Mouse (Mus musculus): ENCODE results near the gene Dph7. TPM values are rescaled to one million over a fixed set of nuclear protein-coding genes. Genes with fewer than 3 reads are reported as not detected.
"Not testable (repeated sequence)": the region's sequence is repeated elsewhere in the genome, so short reads cannot be mapped to it uniquely, and the experiment has no call there.

The Dph7 gene
- polyA plus RNA-seq, 1 experiment from 2014 or later = 22.1 TPM

DNA sequence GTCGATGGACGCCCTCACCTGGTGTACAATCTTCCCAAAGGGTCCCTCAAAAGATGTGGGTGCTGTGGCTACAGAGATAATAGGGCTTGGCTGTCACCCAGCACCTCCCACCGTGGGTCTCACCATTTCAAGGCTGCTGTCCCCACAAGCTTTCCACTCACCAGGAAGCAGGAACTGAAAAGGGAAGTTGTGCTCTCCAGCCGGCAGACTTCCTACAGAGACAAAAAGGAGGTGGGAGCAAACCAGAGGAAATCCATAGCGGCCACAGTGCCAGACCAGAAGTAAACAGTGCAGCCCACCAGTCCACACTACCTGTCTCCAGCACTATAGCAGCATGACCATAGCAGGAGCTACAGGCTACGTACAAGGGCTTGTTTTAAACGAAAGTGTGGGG is 35.2 kb upstream of the Dph7 start:
- WGBS = 51% methylated on average over 7 of the region's 7 CpGs
- no peaks in the 10 kb centered on the region for H3K27me3 ChIP-seq (ENCODE audit: control insufficient read depth, insufficient read depth, low read length)
- peaks cover 8% of the 10 kb centered on the region for H3K4me1 ChIP-seq (ENCODE audit: control insufficient read depth, insufficient read depth, low read length)
- H3K9ac ChIP-seq (ENCODE audit: low read length) = 0 out of 2 replicates have a peak overlapping the region, but pooled peaks have one; percentile 8
- H3K4me3 ChIP-seq (replicated peaks; ENCODE audit: low read length) = no peak overlapping the region
- H3K4me2 ChIP-seq (ENCODE audit: low read depth, low read length) = no peak overlapping the region
- no peaks in the 10 kb centered on the region for H3K9me3 ChIP-seq (replicated peaks; ENCODE audit: control insufficient read depth, low read length)
- H3K27ac ChIP-seq (ENCODE audit: low read length) = peak overlapping the region; percentile 82
- no peaks in the 10 kb centered on the region for H3K36me3 ChIP-seq (ENCODE audit: control insufficient read depth, insufficient read depth, low read length)
- ATAC-seq (ENCODE audit: insufficient read depth, low FRiP score) = no peak

DNA sequence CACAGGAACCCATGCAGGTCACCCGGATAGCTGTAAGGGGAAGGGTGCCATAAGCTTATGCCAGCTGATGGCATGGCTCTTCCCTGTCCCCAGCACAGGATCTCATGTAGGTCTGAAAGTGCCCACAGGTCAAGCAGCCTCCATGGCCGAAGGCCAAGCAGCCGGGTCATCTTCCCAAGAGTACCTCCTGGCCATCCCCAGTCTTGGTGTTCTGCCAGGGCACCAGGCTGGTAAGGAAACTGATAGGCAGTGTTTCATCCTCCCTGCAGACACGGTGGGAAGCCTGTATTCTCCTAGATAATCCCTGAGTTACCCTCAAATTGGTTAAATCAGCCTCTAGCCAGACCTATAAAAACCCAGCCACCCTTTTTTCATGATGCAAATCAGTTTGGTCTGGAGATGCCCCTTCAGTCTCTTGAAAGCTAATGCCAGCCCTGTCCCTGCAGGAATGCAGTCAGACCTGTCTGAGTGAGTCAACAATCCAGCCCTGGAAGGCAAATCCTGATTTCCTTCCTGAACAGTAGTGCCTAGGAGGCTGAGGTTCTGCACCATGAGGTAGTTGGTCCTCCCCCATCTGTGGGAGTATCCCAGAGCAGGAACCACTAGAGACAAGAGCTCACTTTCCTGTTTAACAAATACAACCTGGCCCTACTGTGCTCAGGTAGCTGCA is 34.3 kb upstream of the Dph7 start:
- H3K4me2 ChIP-seq (ENCODE audit: low read depth, low read length) = peak overlapping the region; percentile 32
- H3K9ac ChIP-seq (ENCODE audit: low read length) = peak overlapping the region; percentile 11; the same call in 1 of the 2 replicates
- ATAC-seq (ENCODE audit: insufficient read depth, low FRiP score) = peak; percentile 91
- H3K4me3 ChIP-seq (replicated peaks; ENCODE audit: low read length) = no peak overlapping the region
- 49% methylated on average over 4 of the region's 4 CpGs for WGBS
- no peaks in the 10 kb centered on the region for H3K36me3 ChIP-seq (ENCODE audit: control insufficient read depth, insufficient read depth, low read length)
- peak overlapping the region; percentile 86 for H3K27ac ChIP-seq (ENCODE audit: low read length)
- H3K9me3 ChIP-seq (replicated peaks; ENCODE audit: control insufficient read depth, low read length) = no peaks in the 10 kb centered on the region
- no peaks in the 10 kb centered on the region for H3K27me3 ChIP-seq (ENCODE audit: control insufficient read depth, insufficient read depth, low read length)
- H3K4me1 ChIP-seq (ENCODE audit: control insufficient read depth, insufficient read depth, low read length) = peaks cover 8% of the 10 kb centered on the region

DNA sequence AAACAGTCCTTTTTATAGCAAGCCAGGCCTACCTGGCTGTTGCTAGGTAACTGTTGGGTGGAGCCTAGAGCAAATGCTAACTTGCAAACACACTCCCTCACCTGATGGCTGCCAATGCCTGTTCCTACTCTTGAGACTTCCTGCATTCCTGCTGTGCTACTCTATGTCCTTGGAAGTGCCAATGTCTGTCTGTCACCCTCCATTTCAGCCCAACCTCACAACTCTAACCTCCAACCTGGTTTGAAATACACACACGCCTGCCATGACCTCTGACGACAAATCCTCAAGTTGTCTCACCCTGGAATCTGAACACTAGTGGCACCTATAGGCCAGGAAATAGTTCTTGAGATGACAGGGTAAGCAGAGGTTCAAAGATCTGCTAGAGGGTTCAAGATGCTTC is 33.1 kb upstream of the Dph7 start:
- Histone ChIP-seq H3K27ac (ENCODE audit: low read length) (peak overlapping the region; percentile 86), H3K9ac (ENCODE audit: low read length) (no peak overlapping the region), H3K36me3 (ENCODE audit: control insufficient read depth, insufficient read depth, low read length) (no peaks in the 10 kb centered on the region), H3K4me1 (ENCODE audit: control insufficient read depth, insufficient read depth, low read length) (peaks cover 17% of the 10 kb centered on the region), H3K4me2 (ENCODE audit: low read depth, low read length) (peak overlapping the region; percentile 24; the same call in 1 of the 2 replicates), H3K4me3 (replicated peaks; ENCODE audit: low read length) (no peak overlapping the region), H3K27me3 (ENCODE audit: control insufficient read depth, insufficient read depth, low read length) (no peaks in the 10 kb centered on the region), H3K9me3 (replicated peaks; ENCODE audit: control insufficient read depth, low read length) (no peaks in the 10 kb centered on the region)
- 32% methylated on average over 2 of the region's 2 CpGs for WGBS
- ATAC-seq (ENCODE audit: insufficient read depth, low FRiP score) = peak; percentile 71; the same call in 1 of the 2 replicates

DNA sequence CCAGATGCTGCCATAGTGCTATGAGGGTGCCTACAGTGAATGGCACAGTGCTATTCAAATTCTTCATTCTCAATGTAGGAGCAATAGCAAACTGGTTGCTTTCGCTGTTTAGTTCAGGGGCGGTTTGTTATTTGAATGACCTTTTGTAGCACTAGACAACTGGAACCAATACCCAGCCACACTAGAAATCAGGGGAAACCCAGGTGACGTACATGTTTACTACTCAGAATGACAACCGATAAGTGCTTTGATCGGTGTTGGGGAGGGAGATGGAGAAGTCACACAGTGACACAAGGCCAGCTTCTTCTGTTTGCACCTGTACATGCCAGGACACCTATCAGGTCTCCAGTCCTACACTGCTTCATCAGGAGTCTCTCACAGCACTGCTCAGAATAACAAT is 32.6 kb upstream of the Dph7 start:
- Histone ChIP-seq H3K9me3 (replicated peaks; ENCODE audit: control insufficient read depth, low read length) (no peaks in the 10 kb centered on the region), H3K36me3 (ENCODE audit: control insufficient read depth, insufficient read depth, low read length) (no peaks in the 10 kb centered on the region), H3K27ac (ENCODE audit: low read length) (peak overlapping the region; percentile 86), H3K4me3 (replicated peaks; ENCODE audit: low read length) (no peak overlapping the region), H3K4me2 (ENCODE audit: low read depth, low read length) (no peak overlapping the region), H3K4me1 (ENCODE audit: control insufficient read depth, insufficient read depth, low read length) (peaks cover 20% of the 10 kb centered on the region), H3K27me3 (ENCODE audit: control insufficient read depth, insufficient read depth, low read length) (no peaks in the 10 kb centered on the region), H3K9ac (ENCODE audit: low read length) (peak overlapping the region; percentile 18; the same call in 1 of the 2 replicates)
- 83% methylated on average over 5 of the region's 5 CpGs for WGBS
- ATAC-seq (ENCODE audit: insufficient read depth, low FRiP score) = no peak

DNA sequence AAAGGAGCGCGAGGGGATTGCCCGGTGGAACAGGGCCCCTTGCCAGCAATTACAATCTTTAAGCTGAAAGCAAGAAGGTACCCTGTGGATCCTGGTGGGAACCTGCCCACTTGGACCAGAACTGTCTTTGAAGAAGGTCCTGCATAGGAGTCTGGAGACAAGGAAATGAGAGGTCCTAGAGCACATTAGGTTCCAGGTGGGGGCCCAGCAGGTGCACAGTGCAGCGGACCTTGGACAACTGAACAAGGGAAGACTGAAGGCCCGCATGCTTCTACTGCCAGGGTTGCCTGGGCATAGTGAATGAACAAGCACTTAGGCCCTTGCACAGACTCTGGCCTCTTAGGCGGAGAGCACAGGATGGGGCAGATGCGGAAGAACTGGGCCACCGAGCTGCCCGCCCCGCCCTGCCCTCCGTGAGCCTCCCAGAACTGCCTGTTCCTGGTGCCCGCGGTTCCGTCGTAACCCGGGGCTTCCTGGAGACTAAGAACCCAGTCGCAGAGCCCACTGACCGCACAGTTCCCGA is 27.7 kb upstream of the Dph7 start:
- H3K36me3 ChIP-seq (ENCODE audit: control insufficient read depth, insufficient read depth, low read length) = no peaks in the 10 kb centered on the region
- WGBS = 4% methylated on average over 19 of the region's 19 CpGs
- ATAC-seq (ENCODE audit: insufficient read depth, low FRiP score) = peak; percentile 66

DNA sequence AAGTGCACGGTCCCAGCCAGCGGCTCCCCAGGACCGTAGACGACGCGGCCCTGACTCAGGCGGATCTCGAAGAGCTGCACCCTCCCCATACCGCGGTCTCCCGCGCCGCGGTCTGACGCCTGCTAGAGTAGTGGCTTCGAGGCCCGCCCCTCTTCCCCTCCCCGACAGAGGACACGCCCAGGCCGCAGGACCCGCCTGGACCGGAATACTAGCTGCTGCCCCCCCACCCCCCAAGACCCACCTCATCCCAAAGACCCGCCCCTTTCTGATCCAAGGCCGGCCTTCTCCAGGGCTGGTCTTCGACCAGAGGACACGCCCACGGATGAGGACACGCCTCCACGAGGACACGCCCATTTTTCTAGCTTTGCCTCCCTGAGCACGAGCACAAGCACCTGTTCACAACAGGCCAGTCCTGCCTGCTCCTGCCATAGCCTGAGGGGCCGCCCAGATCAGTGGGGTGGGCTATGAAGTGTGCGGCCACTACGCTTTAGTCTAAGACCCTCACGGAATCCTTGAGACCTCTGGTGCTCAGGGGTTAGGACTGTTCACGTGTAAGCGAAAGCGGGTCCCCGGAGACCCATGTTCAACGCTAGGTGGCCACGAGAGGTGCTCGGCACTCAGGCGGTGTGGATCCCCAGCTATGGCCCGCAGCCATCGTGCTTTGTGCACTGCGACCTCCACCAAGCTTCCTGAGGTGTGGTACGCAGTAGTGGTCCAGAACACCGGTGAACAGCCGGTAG is 27.0 kb upstream of the Dph7 start, which contains the start of gene Arrdc1:
Gene Arrdc1, minus strand, starts transcription at position 196 of the 740 bp plus-strand sequence.
- Histone ChIP-seq H3K4me3 (replicated peaks; ENCODE audit: low read length) (peak within 1 kb of the TSS; percentile 87), H3K9me3 (replicated peaks; ENCODE audit: control insufficient read depth, low read length) (no peaks in the 10 kb centered on the region), H3K4me2 (ENCODE audit: low read depth, low read length) (peak within 1 kb of the TSS; percentile 98), H3K27me3 (ENCODE audit: control insufficient read depth, insufficient read depth, low read length) (no peaks in the 10 kb centered on the region), H3K36me3 (ENCODE audit: control insufficient read depth, insufficient read depth, low read length) (no peaks in the 10 kb centered on the region), H3K27ac (ENCODE audit: low read length) (peak within 1 kb of the TSS; percentile 97), H3K9ac (ENCODE audit: low read length) (peak within 1 kb of the TSS; percentile 89), H3K4me1 (ENCODE audit: control insufficient read depth, insufficient read depth, low read length) (peaks cover 12% of the 10 kb centered on the region)
- WGBS = under 1% methylated on average over 46 of the region's 49 CpGs
- peak; percentile 95 for ATAC-seq (ENCODE audit: insufficient read depth, low FRiP score)

More for the DNA sequence above, 27.7 kb upstream of the Dph7 start:
- Histone ChIP-seq H3K4me3 (replicated peaks; ENCODE audit: low read length) (peak overlapping the region; percentile 87), H3K4me1 (ENCODE audit: control insufficient read depth, insufficient read depth, low read length) (peaks cover 12% of the 10 kb centered on the region), H3K27me3 (ENCODE audit: control insufficient read depth, insufficient read depth, low read length) (no peaks in the 10 kb centered on the region), H3K4me2 (ENCODE audit: low read depth, low read length) (peak overlapping the region; percentile 98), H3K27ac (ENCODE audit: low read length) (peak overlapping the region; percentile 97), H3K9ac (ENCODE audit: low read length) (peak overlapping the region; percentile 89), H3K9me3 (replicated peaks; ENCODE audit: control insufficient read depth, low read length) (no peaks in the 10 kb centered on the region)

DNA sequence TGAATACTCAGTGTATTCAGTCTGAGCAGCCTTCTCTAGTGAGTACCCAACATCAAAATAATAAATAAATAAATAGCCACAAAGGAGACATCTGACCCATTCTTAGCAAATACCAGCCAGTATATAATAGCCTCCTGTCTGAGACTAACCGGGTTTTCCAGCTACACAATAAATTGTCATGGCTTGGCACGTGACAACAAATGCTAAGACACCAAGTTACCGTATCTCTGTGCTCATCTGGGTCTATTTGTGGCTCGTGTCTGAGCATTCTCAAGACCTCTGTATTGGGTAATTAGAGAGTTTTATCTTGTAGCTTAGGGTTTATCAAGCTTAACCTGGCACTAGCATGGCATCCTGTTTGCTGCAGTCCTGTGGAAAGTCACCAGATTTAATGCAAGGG is 20.1 kb upstream of the Dph7 start:
- H3K9ac ChIP-seq (ENCODE audit: low read length) = no peak overlapping the region
- no peak overlapping the region for H3K4me2 ChIP-seq (ENCODE audit: low read depth, low read length)
- no peak overlapping the region for H3K27ac ChIP-seq (ENCODE audit: low read length)
- 73% methylated on average over 4 of the region's 4 CpGs for WGBS
- no peaks in the 10 kb centered on the region for H3K36me3 ChIP-seq (ENCODE audit: control insufficient read depth, insufficient read depth, low read length)
- H3K4me3 ChIP-seq (replicated peaks; ENCODE audit: low read length) = no peak overlapping the region
- H3K9me3 ChIP-seq (replicated peaks; ENCODE audit: control insufficient read depth, low read length) = no peaks in the 10 kb centered on the region
- ATAC-seq (ENCODE audit: insufficient read depth, low FRiP score) = no peak
- H3K27me3 ChIP-seq (ENCODE audit: control insufficient read depth, insufficient read depth, low read length) = no peaks in the 10 kb centered on the region
- H3K4me1 ChIP-seq (ENCODE audit: control insufficient read depth, insufficient read depth, low read length) = no peaks in the 10 kb centered on the region

DNA sequence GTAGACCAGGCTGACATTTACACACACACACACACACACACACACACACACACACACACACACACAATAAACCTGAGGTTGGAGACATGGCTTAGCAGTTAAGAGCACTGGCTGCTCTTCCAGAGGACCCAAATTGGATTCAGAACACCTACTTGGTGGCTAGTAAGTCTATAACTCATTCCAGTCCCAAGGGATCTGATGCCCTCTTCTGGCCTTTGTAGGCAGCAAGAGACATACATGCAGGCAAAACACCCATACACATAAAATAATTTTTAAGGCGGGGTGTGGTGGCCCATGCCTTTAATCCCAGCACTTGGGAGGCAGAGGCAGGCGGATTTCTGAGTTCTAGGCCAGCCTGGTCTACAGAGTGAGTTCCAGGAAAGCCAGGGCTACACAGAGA is 17.9 kb upstream of the Dph7 start:
- not testable (repeated sequence) for H3K9ac ChIP-seq (ENCODE audit: low read length); H3K9me3 ChIP-seq (replicated peaks; ENCODE audit: control insufficient read depth, low read length); ATAC-seq (ENCODE audit: insufficient read depth, low FRiP score); H3K36me3 ChIP-seq (ENCODE audit: control insufficient read depth, insufficient read depth, low read length); H3K27me3 ChIP-seq (ENCODE audit: control insufficient read depth, insufficient read depth, low read length); H3K4me3 ChIP-seq (replicated peaks; ENCODE audit: low read length); H3K4me2 ChIP-seq (ENCODE audit: low read depth, low read length); H3K4me1 ChIP-seq (ENCODE audit: control insufficient read depth, insufficient read depth, low read length); H3K27ac ChIP-seq (ENCODE audit: low read length)
- 43% methylated on average over 2 of the region's 2 CpGs for WGBS

Data from stomach, embryonic 16.5 days (tissue).